Mouse (Mus musculus) cerebellum, postnatal 36 days (tissue): ENCODE results near the gene 2010109A12Rik.

Experiments
- DNase-seq, 2 experiments: peaks; one replicate each; pipeline ENCODE4 v3.0.0; 2021 to 2022; ENCODE audit warnings: mixed read lengths in 2 of 2

The 2010109A12Rik gene

DNA sequence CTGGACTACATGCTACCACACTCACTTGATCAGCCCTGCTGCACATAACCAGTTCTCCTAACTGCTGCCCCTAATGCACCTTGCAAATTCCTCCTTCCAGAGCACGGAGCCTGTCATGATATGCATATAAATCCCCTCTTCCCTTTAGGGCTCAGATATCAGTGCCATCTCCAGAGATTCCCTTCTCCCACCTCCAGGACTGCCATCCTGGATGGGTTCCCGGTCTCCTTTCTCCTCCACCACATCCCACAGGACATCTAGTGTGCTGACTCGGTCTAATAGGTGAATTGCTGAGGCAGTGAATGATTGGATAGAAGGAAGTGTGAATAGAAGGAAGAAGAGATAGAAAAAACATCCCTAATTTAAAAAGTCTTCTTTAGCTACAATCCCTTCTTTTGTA, 25.4 kb downstream of the 2010109A12Rik start:
- peak; percentile 32 to 46 for DNase-seq

DNA sequence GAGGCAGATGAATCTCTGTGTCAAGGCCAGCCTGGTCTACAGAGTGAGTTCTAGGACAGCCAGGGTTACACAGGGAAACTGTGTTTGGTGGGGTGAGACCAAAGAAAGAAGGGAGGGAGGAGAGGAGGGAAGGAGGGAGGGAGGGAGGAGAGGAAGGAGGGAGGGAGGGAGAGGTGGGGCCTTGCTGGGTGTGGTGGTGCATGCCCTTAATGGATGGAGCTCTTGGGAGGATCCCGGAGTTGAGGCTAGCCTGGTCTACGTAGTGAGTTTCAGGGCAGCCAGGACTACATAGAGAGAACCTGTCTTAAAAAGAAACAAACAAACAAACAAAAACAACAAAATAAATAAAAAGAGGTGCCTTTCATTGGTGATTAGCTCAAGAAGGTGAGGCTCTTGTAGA, 26.5 kb downstream of the 2010109A12Rik start:
- DNase-seq: no peak

DNA sequence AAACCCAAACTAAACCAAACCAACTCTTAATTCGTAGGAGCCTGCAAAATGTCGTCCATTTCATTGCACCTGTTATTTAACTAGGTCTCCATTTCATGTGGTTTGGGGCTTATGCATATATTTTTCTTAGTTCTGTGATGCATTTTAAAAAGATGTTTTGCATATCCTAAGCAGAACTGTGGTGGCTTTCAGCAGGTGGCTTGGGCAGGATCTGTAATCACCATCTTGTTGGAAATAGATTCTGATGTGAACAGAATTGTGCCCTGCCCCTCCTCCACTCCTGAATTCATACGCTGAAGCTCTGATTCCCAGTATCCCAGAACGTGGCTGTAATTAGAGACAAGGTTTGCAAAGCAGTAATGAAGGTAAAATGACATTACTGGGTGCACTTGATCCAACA, 27.8 kb downstream of the 2010109A12Rik start:
- peak; percentile 20 to 34 for DNase-seq

DNA sequence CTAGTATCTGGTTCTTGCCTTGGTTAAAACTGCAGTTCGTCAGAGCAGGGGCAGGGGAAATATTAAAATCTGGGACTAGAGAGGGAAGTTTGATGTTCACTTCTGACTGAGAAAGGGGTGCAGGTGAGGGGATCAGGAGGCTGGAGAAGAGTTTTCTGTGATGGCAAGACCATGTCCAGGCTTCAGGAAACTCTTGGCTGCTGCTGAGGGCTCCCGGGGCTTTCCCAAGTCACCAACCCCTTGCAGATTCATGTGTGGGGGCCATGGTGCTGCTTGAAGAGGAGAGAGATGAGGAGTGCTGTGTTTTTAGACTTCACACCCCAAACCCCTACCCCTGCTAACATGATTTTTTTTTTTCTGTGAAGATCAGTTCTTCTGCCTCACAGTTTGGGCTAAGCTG, 28.3 kb downstream of the 2010109A12Rik start:
- DNase-seq: no peak

DNA sequence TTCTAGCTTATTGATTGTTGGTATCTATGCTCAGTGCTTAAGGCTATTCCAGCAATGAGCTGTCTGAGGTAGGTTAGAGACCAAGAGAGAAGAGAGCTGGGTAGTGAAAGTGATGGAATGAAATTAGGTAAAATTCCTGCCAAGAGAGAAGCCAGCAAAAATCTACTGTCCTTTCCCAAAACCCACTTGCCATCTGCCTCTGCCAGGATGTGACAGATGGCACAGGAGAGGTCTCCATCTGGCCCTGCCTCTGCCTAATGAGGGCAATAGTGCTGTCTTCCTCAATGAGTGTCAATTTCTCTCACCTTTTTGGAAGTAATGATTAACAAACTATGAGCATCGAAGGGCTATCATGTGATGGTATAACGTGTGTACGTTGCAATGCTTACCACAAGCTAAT, 29.6 kb downstream of the 2010109A12Rik start:
- DNase-seq: peak; percentile 95 to 98

DNA sequence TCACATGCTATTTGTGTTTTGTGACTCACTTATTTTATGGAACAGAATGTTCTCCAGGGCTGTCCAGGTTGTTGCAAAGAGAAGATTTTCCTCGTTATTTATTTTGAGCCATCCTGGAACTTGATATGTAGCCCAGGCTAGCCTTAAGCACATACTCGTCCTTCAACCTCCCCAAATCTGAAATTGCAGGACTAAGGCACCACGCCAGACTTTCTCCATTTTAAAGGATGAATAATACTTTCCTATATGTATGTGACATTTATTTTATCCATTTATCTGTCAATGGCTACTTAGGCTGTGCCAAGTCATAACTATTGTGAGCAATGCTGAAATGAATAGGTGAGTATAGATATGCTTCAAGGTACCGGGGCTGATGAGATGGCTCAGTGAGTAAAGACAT, 30.2 kb downstream of the 2010109A12Rik start:
- peak in 1 of 2 experiments; percentile 42 for DNase-seq

DNA sequence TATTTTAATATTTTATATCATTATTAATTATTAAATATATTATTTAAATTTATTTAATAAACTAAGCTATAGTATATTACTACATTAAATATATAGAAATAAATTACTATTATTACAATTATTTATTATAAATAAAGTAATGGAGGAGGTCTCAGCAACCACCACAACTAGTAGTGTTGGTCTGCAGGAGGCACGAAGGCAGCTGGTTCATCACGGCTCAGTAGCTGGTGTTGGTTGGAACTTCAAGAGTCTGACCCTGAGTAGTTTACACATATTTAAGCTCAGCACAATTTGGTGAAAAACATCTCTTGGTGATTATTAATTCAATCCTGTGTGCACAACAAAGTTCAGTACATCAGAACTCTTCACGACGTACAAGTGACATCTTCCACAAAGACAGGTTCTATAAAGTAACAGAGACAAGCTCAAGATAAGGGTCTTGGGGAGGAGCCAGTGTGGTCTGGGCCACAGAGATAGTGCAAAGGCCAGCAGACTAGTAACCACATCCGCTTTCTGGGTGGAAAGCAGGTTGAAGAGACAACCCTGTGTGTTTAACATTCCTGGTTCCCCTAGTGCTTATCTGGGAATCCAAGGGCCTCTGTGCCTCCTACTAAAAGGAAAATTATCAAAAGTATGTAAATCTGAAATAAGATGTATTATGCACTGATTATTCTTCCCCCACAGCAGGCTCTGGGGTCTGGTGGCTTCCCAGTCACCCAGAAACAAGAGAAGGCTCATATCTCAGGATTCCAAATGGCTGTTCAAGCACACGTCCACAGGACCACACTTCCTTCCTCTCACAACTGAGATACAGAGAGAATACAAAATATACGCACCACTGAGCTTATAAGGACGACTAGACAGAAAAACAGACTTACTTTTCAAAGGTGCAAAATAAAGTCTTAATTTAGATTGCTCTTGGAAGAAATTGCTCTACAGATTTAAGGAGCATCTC, 33.5 kb downstream of the 2010109A12Rik start:
- no peak for DNase-seq

DNA sequence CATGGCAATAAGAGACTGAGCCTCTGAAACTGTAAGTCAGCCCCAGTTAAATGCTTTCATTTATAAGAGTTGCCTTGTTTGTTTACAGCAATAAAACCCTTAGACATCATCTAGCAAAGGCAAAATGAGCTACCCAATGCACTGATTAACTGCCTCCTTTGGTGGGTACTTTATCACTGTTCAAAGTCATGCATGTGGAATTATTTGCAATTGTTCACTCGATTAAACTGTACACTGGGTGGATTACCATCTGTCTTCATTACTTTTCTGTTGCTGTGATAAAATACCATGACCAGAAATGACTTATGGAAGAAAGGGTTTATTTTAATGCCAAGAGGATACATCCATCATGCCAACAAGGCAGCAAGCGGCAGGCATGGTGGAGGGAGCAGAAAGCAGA, 39.0 kb downstream of the 2010109A12Rik start:
- no peak for DNase-seq

DNA sequence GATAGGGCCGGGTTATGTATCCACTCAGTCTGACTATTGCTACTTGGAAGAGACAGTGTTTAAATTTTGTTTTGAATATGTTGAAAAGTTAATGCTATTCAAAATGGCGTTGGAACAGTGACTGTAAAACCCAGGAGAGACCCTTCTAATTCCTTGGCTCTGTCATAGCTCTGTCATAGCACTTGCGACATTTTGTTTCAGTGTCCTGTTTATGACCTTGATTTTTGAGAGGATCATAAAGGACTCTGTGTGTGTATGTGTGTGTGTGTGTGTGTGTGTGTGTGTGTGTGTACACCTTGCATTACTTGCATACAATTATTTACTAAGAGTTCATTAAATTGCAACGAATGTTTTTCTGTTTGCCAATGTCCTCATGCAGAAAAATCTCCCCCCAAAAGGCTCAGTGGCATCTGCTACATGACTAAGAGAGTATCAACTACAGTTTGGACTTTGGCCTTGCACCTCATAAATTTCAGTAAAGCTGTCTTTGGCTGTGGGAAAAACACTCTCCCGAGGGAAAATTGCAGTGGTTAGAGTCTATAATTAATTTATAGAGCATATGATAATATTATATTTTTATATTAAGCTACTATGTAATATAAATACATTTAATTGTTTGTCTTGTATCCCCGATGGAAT, 43.7 kb downstream of the 2010109A12Rik start:
- DNase-seq: no peak

DNA sequence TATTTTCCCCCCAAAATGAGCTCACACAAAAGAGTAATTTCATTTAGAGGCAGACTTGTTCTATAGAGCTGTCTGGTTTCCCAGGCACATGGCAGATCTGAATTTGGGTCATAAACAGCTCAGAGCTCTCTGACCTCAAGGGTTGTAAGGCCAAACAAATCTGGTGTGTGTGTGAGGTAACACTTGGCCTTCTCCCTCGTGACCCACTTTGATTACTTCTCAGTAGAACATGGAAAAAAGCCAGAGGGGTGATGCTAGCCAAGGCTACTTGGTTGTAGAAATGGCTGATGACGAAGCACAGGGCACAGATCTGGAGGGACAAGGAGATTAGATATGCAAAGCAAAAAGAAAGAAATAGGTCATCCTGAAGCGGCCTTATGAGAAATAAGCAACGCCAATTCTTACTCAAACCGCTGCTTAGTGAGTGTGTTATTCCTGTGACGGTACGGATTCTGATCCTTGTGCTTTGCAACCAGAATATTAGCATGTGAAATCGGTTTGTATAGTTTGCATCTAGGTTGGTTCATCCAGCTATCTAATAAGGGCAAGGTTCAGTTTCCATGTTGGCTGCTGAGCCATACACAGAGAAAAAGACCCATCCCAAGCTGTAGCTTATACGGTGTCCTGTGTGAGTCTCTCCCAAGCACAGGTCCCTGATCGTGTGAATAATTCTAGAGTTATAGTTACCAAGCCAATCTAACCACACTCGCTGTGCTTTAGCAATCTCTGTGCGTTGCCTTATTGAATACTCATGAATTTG, 44.9 kb downstream of the 2010109A12Rik start:
- peak; percentile 30 to 54 for DNase-seq

DNA sequence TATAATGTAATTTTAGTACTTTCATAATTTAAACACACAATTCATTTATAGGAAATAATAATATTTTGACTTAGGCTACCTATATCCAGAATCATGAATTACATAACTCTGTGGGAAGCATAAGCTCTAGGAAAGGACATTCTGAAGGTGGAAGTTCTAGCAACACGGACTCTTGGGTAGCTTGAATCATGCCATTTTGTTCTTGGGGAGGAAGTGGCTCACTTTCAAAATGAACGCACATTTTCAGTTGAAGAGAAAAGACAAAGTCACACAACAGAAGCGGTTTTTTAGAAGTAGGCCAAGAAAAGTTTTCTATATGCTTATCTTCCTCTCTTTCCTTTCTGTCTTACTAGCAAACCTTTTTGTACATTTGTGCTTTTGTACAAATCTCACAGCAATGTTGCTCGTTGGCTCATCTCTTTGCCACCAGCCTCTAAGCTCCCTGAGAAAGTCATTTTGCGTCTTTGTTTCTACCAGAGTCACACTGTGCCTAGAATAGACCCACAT, 49.5 kb downstream of the 2010109A12Rik start:
- DNase-seq: no peak

DNA sequence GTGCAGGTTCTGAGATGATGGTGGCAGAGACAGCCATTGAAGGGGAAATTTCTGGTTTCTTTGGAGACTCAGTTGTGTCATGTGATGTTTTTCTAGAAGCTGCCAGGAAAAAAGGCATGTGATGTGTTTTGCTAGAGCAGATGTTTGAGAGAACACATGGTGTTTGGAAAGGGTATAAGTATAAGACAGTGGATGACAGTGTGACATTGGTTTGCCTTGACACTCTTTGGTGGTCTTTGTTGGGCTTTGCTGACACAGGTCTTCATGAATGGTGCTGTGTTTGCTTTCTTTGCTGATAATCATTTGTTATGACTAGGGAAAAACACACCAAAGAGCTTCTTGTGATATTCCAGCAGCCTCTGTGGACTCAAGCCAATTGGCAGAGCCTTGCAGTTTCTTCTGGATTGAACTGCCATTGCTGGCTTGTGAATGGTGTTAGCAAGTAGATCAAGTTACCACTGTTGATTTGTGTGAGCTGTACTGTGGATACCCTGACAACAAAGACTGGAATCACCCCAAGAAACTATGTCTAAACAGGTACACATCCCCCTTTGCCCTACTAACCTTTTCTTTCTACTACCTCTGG, 50.6 kb downstream of the 2010109A12Rik start:
- DNase-seq: no peak

DNA sequence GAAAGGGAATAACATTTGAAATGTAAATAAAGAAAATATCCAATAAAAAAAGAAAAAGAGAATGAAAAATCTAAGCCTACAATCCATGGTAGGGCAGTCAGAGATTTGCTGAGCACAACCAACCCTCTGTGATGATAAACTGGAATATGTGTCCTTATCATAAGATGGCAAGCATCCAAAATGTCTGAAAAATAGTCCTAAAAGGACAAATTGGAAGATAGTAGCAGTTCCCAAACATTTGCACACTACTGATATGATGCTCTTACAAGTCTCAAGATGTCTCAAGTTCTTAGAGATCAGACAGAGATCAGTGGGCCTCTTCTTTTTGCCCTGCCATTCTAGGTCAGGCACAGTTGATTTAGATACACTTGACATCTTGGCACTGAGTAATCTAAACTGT, 53.0 kb downstream of the 2010109A12Rik start:
- no peak for DNase-seq

DNA sequence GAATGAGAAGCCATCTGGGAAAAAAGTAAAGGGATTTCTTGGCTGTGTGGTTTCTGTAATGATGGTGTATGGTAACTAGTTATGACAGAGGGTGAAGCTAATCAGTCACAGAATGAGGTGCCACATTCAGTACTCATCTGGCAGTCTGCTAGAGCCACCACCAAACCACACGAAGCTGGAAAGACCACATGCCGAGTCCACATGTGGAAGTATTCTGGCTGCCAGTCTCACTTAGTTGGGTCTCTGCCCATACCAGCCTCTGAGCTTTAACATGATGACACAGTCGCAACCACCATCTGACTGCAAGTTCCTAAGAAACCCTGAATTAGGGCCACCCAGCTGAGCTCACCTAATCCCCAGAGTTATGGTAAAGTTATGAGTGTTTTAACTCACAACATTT, 54.7 kb downstream of the 2010109A12Rik start:
- no peak for DNase-seq

DNA sequence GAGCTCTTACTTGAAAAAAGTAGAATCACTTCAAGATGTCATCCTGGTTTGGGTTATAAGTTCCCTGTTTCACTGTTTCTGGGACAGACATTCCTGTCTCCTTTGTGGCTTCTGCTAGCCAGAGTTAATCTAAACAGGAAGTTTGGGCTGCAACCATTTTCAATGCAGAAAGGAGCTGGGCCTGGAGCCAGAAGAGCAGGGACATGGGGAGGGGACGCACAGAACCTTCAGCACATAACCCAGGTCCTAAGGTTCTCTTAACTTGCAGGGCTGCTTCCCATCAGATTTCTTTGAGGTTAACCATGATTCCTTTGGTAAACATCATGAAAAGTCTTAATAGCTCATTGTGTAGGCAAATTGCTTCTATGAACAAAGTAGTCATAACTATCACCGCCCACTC, 56.4 kb downstream of the 2010109A12Rik start:
- no peak for DNase-seq
